In genomic region chr7:30231669-30232454, GRCm38 (mm10) we compare ENCODE assay signal across 7 mouse cellular contexts. TPM values are rescaled to one million over a fixed set of nuclear protein-coding genes. Genes with fewer than 3 reads are reported as not detected.
DNase-seq lines count a peak whose midpoint lies in the region; ATAC-seq lines count a peak whose summit lies in the region.

Polr2i (plus strand) TSS chr7:30231948.
Tbcb (minus strand) TSS chr7:30232272.

- intact Hi-C loops in left cerebral cortex, postnatal 36 days (cut with DNase I) = loop anchor here (5.0 kb wide), 1 partner anchor 50 kb away; the partner anchor contains the start of genes Thap8 and Wdr62

- peaks cover 5% of the 10 kb centered on the region; the same call in 1 of the 2 replicates for H3K36me3 ChIP-seq in intestine, embryonic 16.5 days (ENCODE audit: control insufficient read depth, insufficient read depth, low read length)
- peaks cover 3% of the 10 kb centered on the region; the same call in 1 of the 2 replicates for H3K36me3 ChIP-seq in midbrain, embryonic 11.5 days (ENCODE audit: control insufficient read depth, insufficient read depth, low read length)

- peak; percentile 95 for ATAC-seq in intestine, embryonic 16.5 days
- ATAC-seq in midbrain, embryonic 11.5 days (ENCODE audit: low FRiP score) = peak; percentile 95

- DNase-seq in adrenal gland, adult 8-10 months = peak; percentile 98
- peak; percentile 95 for DNase-seq in embryo, embryonic 9.5 days (ENCODE audit: extremely low spot score)
- peak; percentile 96 to 98 for DNase-seq in gastrocnemius, postnatal 4 days (ENCODE audit: low spot score in 2 of 2)
- peak; percentile 99 for DNase-seq in left cerebral cortex, postnatal 36 days (ENCODE audit: low spot score in 2 of 2)
- DNase-seq in midbrain, embryonic 11.5 days (ENCODE audit: low spot score, missing footprints) = peak; percentile 99
- peak; percentile 100 for DNase-seq in skeletal muscle tissue, adult 2 months (ENCODE audit: low read depth, low spot score)

- H3K27ac ChIP-seq in intestine, embryonic 16.5 days (ENCODE audit: low read length) = peak within 1 kb of the TSS; percentile 92
- H3K27ac ChIP-seq in midbrain, embryonic 11.5 days (ENCODE audit: low read depth, low read length) = peak within 1 kb of the TSS; percentile 88

- peak within 1 kb of the TSS; percentile 72 for H3K4me3 ChIP-seq in intestine, embryonic 16.5 days (ENCODE audit: low read length)
- peak within 1 kb of the TSS; percentile 72 for H3K4me3 ChIP-seq in midbrain, embryonic 11.5 days (ENCODE audit: low read depth, low read length)

- peaks cover 9% of the 10 kb centered on the region for H3K4me1 ChIP-seq in intestine, embryonic 16.5 days (ENCODE audit: control insufficient read depth, insufficient read depth, low read length)
- peaks cover 10% of the 10 kb centered on the region for H3K4me1 ChIP-seq in midbrain, embryonic 11.5 days (ENCODE audit: control insufficient read depth, insufficient read depth, low read length)

- H3K9me3 ChIP-seq in intestine, embryonic 16.5 days (ENCODE audit: control insufficient read depth, low read length) = no peaks in the 10 kb centered on the region
- no peaks in the 10 kb centered on the region for H3K9me3 ChIP-seq in midbrain, embryonic 11.5 days (ENCODE audit: control insufficient read depth, low read length)

- no peaks in the 10 kb centered on the region for H3K27me3 ChIP-seq in intestine, embryonic 16.5 days (replicated peaks; ENCODE audit: control insufficient read depth, insufficient read depth, low read length)
- no peaks in the 10 kb centered on the region for H3K27me3 ChIP-seq in midbrain, embryonic 11.5 days (ENCODE audit: control insufficient read depth, insufficient read depth, low read length)

- peak within 1 kb of the TSS; percentile 84 for H3K4me2 ChIP-seq in intestine, embryonic 16.5 days (ENCODE audit: low read depth, low read length)
- H3K4me2 ChIP-seq in midbrain, embryonic 11.5 days = peak within 1 kb of the TSS; percentile 75

- H3K9ac ChIP-seq in intestine, embryonic 16.5 days (ENCODE audit: low read depth, low read length) = peak within 1 kb of the TSS; percentile 77
- H3K9ac ChIP-seq in midbrain, embryonic 11.5 days (ENCODE audit: low read length) = peak within 1 kb of the TSS; percentile 69

- WGBS in intestine, embryonic 16.5 days = under 1% methylated on average over 67 of the region's 67 CpGs
- under 1% methylated on average over 67 of the region's 67 CpGs for WGBS in midbrain, embryonic 11.5 days

RNA-seq across cellular contexts. Expression of gene Polr2i, which starts in this region (rescaled TPM):
- total RNA-seq in adrenal gland, adult 8-10 months (2022) = 10 to 100 TPM; 62.8 to 93.8 (median 72.7) TPM
- total RNA-seq in gastrocnemius, postnatal 4 days (2021) = 10 to 100 TPM; 91.6 to 94.0 TPM
- 99.2 and 103 TPM in 2 replicates for polyA plus RNA-seq in intestine, embryonic 16.5 days (2015; fragmentation: Nextera tagmentation; extraction: Ambion mirVana)
- total RNA-seq in left cerebral cortex, postnatal 36 days (2021) = 10 to 100 TPM; 45.6 to 53.4 TPM
- 149 and 163 TPM in 2 replicates for polyA plus RNA-seq in midbrain, embryonic 11.5 days (2014; fragmentation: Nextera tagmentation; extraction: Ambion mirVana)

RNA-seq across cellular contexts. Expression of gene Tbcb, which starts in this region (rescaled TPM):
- total RNA-seq in adrenal gland, adult 8-10 months (2022) = 100 to 1,000 TPM; 102 to 119 (median 108) TPM
- total RNA-seq in gastrocnemius, postnatal 4 days (2021) = 10 to 100 TPM; 62.5 to 64.9 TPM
- polyA plus RNA-seq in intestine, embryonic 16.5 days (2015; fragmentation: Nextera tagmentation; extraction: Ambion mirVana) = 139 and 142 TPM in 2 replicates
- 100 to 1,000 TPM; 135 to 142 TPM for total RNA-seq in left cerebral cortex, postnatal 36 days (2021)
- polyA plus RNA-seq in midbrain, embryonic 11.5 days (2014; fragmentation: Nextera tagmentation; extraction: Ambion mirVana) = 255 and 260 TPM in 2 replicates

Comparison
In these comparisons a context has a peak if more than half of its experiments do, and no peak if none do; other contexts are left out.
1. Peak in every context shown above with its lines: DNase-seq, ATAC-seq, H3K4me3 ChIP-seq and H3K27ac ChIP-seq.